Mouse (Mus musculus) hindbrain, embryonic 11.5 days (tissue): ENCODE data around the gene Znrf4. TPM values are rescaled to one million over a fixed set of nuclear protein-coding genes. Genes with fewer than 3 reads are reported as not detected.

Source experiments
- ATAC-seq: fragments of 200-750 bp; cut with Nextera tagmentation; 2 replicates; pipeline ENCODE4 v1.8.0; 2017; ENCODE audit warnings: mild to moderate bottlenecking, moderate TSS enrichment, moderate library complexity; ENCODE audit not compliant: low FRiP score
- DNase-seq: peaks from one replicate; pipeline ENCODE4 v3.0.0-alpha.2; 2015; ENCODE audit warnings: low spot score
- H3K27ac ChIP-seq: fragments of 300-500 bp; sonication (generic); 2 replicates; pipeline ENCODE4 v1.5.1; 2014; ENCODE audit warnings: mild to moderate bottlenecking, low read depth, low read length
- H3K27me3 ChIP-seq: fragments of 300-500 bp; sonication (generic); 2 replicates; pipeline ENCODE4 v1.6.1; 2014; ENCODE audit warnings: mild to moderate bottlenecking, low read length, moderate library complexity, mixed read lengths; ENCODE audit not compliant: control insufficient read depth, insufficient read depth
- H3K36me3 ChIP-seq: fragments of 300-500 bp; sonication (generic); 2 replicates; pipeline ENCODE4 v1.6.1; 2014; ENCODE audit warnings: mild to moderate bottlenecking, low read length, moderate library complexity, mixed read lengths; ENCODE audit not compliant: control insufficient read depth, insufficient read depth
- H3K4me1 ChIP-seq: fragments of 300-500 bp; sonication (generic); replicated peaks from 2 replicates; pipeline ENCODE4 v1.6.1; 2014; ENCODE audit warnings: low read length, mixed read lengths; ENCODE audit not compliant: control insufficient read depth, insufficient read depth
- H3K4me2 ChIP-seq: fragments of 300-500 bp; sonication (generic); replicated peaks from 2 replicates; pipeline ENCODE4 v1.6.1; 2014; ENCODE audit warnings: mild to moderate bottlenecking, low read depth, low read length
- H3K4me3 ChIP-seq: fragments of 300-500 bp; sonication (generic); 2 replicates; pipeline ENCODE4 v1.5.1; 2014; ENCODE audit warnings: low read depth, low read length
- H3K9ac ChIP-seq: fragments of 300-500 bp; sonication (generic); 2 replicates; pipeline ENCODE4 v1.6.1; 2014; ENCODE audit warnings: low read depth, low read length
- H3K9me3 ChIP-seq: fragments of 300-500 bp; sonication (generic); 2 replicates; pipeline ENCODE4 v1.6.1; 2016; ENCODE audit warnings: low read length; ENCODE audit not compliant: control insufficient read depth
- WGBS: fragments of 180-500 bp; shearing (Covaris S2); extraction: QIAGEN DNeasy Blood & Tissue Kit; methylation state at CpG from one replicate; pipeline ENCODE4 v1.1.7; 2014; 5-methylcytosine and 5-hydroxymethylcytosine counted together
- polyA plus RNA-seq: library from polyadenylated mRNA; unstranded; fragments of >200 nt; fragmentation: Nextera tagmentation; extraction: Ambion mirVana; gene quantifications from 2 replicates; pipeline ENCODE4 v1.2.1, GENCODE M21; 2014

Gene Znrf4
- polyA plus RNA-seq, 1 experiment from 2014 or later = not detected

DNA sequence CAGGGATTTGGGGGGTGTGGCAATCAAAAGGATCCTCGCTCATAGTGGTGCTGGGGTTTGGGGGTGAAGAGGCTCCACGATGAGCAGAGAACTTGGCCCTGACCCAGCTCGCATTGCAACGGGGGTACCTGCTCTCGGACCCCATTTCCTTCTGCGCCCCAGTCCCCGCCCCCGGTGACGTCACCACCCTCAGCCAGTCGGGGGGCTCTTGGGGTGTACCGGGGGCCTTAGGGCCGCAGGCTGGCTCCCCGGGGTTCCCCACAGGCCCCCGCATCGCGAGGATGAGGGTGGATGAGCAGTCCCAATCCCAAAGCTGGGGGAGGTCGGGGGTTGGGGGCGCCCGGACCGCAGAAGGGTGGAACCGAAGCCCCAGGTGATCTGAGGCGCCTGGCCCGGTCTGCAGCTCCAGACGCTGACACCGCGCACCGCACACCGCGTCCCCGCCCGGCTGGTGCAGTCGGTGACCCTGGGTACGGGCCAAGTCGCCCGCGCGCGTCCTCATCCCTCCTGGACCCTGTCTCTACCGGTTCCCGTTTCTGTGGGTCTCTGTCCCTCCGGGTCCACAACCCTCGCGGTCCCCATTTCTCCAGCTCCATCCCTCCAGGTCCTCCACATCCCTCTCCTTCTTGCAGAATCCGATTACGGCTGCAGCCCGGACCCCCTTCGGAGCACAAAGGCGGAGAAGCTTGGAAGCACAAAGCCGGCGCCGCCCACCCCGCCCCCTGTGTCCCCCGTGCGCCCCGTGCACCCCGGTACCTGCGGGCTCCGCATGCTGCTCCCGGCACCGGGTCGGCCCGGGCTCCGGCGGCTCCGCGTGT is 36.4 kb downstream of the Znrf4 start:
- Histone ChIP-seq H3K27me3 (peaks cover 5% of the 10 kb centered on the region), H3K4me3 (peak overlapping the region; percentile 84), H3K4me1 (peaks cover 25% of the 10 kb centered on the region), H3K4me2 (peak overlapping the region; percentile 96), H3K9ac (peak overlapping the region; percentile 87), H3K36me3 (no peaks in the 10 kb centered on the region), H3K27ac (peak overlapping the region; percentile 94), H3K9me3 (no peaks in the 10 kb centered on the region)
- DNase-seq (peak; percentile 60), ATAC-seq (peak; percentile 55)
- under 1% methylated on average over 39 of the region's 66 CpGs for WGBS

DNA sequence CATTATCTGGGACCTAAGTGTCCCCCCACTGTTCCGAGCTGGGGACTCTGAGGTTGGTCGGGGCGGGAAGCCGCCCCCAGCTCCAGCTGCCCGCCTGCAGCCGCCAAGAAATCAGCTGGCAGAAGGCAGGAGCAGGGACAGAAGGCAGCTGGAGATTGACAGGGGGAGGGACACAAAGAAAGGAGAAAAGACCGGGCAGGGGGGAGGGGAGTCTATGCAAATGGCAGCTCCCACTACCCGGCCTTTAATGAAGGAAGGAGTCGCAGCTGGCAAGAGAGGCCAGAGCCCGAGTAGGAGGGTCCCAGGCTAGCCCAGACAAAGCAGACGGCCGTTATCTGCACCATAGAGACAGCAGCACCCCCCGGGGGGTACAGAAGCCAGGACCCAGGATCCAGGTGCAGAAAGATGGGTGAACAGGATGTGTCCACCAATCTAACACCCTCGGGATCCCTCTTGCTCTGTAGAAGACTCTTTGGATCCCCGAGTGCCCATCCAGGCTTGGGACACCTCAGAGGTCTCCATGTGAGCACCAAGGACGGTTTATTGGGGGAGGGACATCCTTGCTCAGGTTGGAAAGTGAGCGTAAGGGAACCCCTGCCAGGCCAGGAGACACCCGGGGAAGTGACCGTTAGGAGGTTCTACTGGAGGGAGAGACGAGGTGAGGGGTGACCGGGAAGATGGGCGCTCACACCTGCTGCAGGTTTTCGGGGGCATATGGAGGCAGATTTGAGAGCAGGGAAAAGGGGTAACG is 37.2 kb downstream of the Znrf4 start:
- 2% methylated on average over 24 of the region's 24 CpGs for WGBS
- H3K27ac ChIP-seq = peak overlapping the region; percentile 94
- no peaks in the 10 kb centered on the region for H3K9me3 ChIP-seq
- DNase-seq (peak; percentile 87), ATAC-seq (peak; percentile 53)
- peak overlapping the region; percentile 87 for H3K9ac ChIP-seq
- H3K4me1 ChIP-seq = peaks cover 31% of the 10 kb centered on the region
- peak overlapping the region; percentile 96 for H3K4me2 ChIP-seq
- H3K27me3 ChIP-seq = peaks cover 5% of the 10 kb centered on the region
- H3K4me3 ChIP-seq = peak overlapping the region; percentile 84
- no peaks in the 10 kb centered on the region for H3K36me3 ChIP-seq

DNA sequence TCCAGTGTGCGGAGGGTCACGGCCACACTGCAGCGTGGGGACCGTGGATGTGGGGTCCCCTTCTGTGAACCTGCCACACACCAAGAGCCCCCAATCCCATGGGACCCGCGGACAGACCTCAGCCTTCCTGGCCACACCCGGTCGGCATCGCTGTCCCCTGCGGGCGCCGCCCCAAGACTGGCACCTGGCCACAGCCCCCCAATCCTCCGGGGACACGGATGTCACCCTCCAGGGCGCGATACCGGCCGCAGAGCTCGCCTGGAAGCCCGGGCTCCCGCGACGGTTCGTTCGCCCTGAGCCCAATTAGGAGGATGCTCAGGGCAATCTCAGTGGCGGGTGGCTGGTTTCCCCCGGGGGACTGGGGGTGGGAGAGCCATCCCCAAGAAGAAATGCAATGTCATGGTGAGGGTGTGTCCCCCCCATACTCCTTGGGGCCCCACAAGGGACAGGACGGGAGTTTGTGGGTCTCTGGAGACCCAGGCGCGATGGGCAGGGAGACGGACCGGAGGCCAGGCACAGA is 37.9 kb downstream of the Znrf4 start:
- peak overlapping the region; percentile 96 for H3K4me2 ChIP-seq
- peak; percentile 0; the same call in 1 of the 2 replicates for ATAC-seq
- peaks cover 5% of the 10 kb centered on the region for H3K27me3 ChIP-seq
- H3K4me3 ChIP-seq = peak overlapping the region; percentile 84
- 3% methylated on average over 25 of the region's 32 CpGs for WGBS
- peak overlapping the region; percentile 94 for H3K27ac ChIP-seq
- H3K36me3 ChIP-seq = no peaks in the 10 kb centered on the region
- DNase-seq = no peak
- peaks cover 38% of the 10 kb centered on the region for H3K4me1 ChIP-seq
- H3K9me3 ChIP-seq = no peaks in the 10 kb centered on the region
- peak overlapping the region; percentile 87 for H3K9ac ChIP-seq

DNA sequence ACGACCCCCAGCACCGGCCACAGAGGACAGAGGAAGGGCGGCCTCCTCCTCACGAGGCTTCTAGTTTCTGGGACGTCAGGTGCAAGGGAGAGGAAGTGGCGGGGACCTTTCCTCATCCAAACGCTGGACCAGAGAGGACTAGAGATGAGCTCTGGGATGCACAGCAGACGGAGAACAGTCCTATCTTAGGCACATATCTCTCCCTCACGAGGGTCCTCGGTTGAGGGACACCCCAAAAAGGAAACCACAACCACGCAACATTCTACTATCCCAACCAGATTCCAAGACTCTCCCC is 38.7 kb downstream of the Znrf4 start:
- peaks cover 5% of the 10 kb centered on the region for H3K27me3 ChIP-seq
- H3K4me2 ChIP-seq = peak overlapping the region; percentile 96

DNA sequence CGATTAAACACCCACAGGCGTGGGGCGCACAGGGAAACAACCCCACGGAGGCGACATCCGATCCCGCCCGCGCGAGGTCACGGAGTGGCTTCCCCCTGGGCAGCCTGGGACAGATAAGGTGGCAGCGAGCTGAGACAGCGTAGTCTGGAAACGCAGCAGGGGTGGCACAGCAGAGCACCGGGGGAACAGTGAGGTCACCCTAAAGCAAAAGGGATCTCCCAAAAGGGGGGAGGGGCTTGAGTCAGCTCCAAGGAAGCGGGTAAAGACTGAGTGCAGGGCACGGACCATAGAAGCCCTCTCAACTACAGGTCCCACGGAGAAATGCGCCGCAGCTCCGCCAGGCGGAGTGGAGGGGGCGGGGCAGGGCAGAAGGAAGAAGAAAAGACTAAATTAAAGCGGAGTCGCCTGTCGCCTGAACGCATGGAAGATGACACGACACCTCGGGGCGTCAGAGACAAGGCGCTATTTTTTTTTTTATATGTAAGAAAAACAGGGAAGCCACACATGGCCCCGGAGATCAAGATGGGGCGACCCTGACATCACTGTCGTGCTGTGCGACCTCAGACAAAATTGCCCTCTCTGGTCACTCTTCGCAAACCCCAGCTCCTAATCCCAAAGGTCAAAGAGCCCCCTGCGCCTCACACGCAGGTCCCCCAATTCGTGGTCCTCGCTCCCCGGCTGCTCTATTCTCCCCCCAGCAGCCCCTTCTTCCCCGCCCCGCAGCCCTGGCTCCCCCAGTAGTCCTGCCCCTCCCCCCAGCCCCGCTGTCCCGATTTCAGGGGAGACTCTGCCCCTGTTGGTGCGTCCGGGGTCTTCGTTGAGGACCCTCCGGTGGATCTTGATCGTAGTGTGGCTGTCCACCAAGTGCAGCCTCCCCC is 39.3 kb downstream of the Znrf4 start:
- peak; percentile 79 for DNase-seq
- 2% methylated on average over 50 of the region's 50 CpGs for WGBS
- peaks cover 40% of the 10 kb centered on the region for H3K4me1 ChIP-seq
- peak overlapping the region; percentile 87 for H3K9ac ChIP-seq
- H3K27ac ChIP-seq = no peak overlapping the region
- H3K4me3 ChIP-seq = peak overlapping the region; percentile 84
- H3K9me3 ChIP-seq = no peaks in the 10 kb centered on the region
- no peaks in the 10 kb centered on the region for H3K36me3 ChIP-seq
- peak overlapping the region; percentile 96 for H3K4me2 ChIP-seq
- no peak for ATAC-seq
- H3K27me3 ChIP-seq = peaks cover 5% of the 10 kb centered on the region

More for the DNA sequence above, 38.7 kb downstream of the Znrf4 start:
- peaks cover 39% of the 10 kb centered on the region for H3K4me1 ChIP-seq
- 4% methylated on average over 10 of the region's 11 CpGs for WGBS
- no peak for ATAC-seq
- no peaks in the 10 kb centered on the region for H3K9me3 ChIP-seq
- peak overlapping the region; percentile 87 for H3K9ac ChIP-seq
- DNase-seq = peak; percentile 49
- no peaks in the 10 kb centered on the region for H3K36me3 ChIP-seq
- H3K4me3 ChIP-seq = peak overlapping the region; percentile 84
- no peak overlapping the region for H3K27ac ChIP-seq

DNA sequence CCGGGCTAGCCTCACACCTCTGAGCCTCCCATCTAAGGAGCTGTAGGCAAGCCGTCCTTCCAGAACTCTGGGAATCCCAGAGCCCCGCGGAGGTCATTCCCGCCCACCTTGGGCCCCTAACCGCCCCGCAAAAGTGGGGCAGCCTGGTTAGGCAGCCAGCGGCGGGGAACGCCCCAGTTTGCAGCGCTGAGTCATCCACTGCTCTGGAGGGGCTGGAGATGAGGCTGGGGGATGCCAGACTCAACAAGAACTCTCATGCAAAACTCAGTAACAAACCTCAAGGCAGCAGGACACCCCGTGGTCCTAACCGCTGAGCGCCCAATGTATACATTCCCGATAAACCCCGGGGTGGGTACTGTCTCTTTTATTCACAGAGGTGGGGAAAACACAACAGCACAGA is 40.1 kb downstream of the Znrf4 start:
- peak overlapping the region; percentile 96 for H3K4me2 ChIP-seq
- no peak overlapping the region; the same call in 1 of the 2 replicates for H3K4me3 ChIP-seq
- ATAC-seq (no peak), DNase-seq (peak; percentile 30)
- H3K36me3 ChIP-seq = no peaks in the 10 kb centered on the region
- peak overlapping the region; percentile 21; the same call in 1 of the 2 replicates for H3K9ac ChIP-seq
- no peak overlapping the region for H3K27ac ChIP-seq
- peaks cover 47% of the 10 kb centered on the region for H3K4me1 ChIP-seq
- H3K9me3 ChIP-seq = no peaks in the 10 kb centered on the region
- peaks cover 5% of the 10 kb centered on the region; the same call in 1 of the 2 replicates for H3K27me3 ChIP-seq
- 8% methylated on average over 16 of the region's 16 CpGs for whole genome bisulfite sequencing

DNA sequence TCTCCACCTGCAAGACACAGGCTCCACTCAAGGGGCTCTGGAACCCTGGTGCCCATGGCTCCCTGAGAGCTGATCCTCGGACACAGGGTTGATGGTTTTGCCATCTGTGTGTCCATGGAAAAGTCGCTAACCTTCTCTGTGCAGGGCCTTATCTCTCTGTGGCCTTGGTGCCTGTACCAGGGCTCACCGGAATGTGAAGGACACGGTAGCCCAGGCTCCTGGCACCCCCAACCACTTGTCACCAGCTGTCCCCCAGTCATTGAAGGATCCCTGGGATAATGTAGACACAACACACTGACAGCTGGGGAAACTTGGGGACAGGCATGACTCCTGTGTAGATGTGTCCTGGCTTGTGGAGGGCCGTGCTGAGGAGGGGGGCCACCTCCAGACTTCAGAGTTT is 41.1 kb downstream of the Znrf4 start:
- Histone ChIP-seq H3K27me3 (peaks cover 5% of the 10 kb centered on the region; the same call in 1 of the 2 replicates), H3K36me3 (no peaks in the 10 kb centered on the region), H3K4me1 (peaks cover 50% of the 10 kb centered on the region), H3K9me3 (no peaks in the 10 kb centered on the region), H3K27ac (no peak overlapping the region), H3K9ac (no peak overlapping the region), H3K4me2 (no peak overlapping the region), H3K4me3 (no peak overlapping the region)
- ATAC-seq (no peak), DNase-seq (no peak)
- WGBS = 76% methylated on average over 5 of the region's 5 CpGs

DNA sequence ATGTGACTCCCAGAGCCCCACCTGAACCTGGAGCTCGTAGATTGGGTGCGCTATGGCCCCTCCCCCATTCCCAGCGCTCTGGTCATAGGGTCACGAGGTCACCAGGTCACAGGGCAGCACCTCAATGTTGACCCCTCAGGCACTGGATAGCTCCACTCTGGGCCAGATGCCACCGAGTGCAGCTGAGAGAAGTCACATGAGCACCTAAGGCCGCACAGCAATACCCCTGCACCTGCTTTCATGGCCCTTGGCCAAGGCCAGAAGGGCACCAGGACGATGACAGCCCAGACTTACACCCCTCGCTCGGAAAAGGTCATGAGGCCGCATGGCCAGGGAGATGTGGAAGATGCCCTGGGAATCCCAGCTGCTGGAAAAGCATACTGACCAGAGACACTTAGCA is 41.7 kb downstream of the Znrf4 start:
- Histone ChIP-seq H3K4me2 (peak overlapping the region; percentile 39; the same call in 1 of the 2 replicates), H3K4me1 (peaks cover 50% of the 10 kb centered on the region), H3K9me3 (no peaks in the 10 kb centered on the region), H3K4me3 (peak overlapping the region; percentile 16; the same call in 1 of the 2 replicates), H3K27ac (no peak overlapping the region), H3K27me3 (peaks cover 5% of the 10 kb centered on the region; the same call in 1 of the 2 replicates), H3K9ac (no peak overlapping the region), H3K36me3 (no peaks in the 10 kb centered on the region)
- no peak for ATAC-seq
- WGBS = 17% methylated on average over 10 of the region's 10 CpGs
- no peak for DNase-seq
